Mouse (Mus musculus) lung, postnatal 0 days (tissue): ENCODE measurements around the gene Pxdn. TPM values are rescaled to one million over a fixed set of nuclear protein-coding genes. Genes with fewer than 3 reads are reported as not detected.

ENCODE experiments used
- ATAC-seq: fragments of 200-750 bp; cut with Nextera tagmentation; 2 replicates; pipeline ENCODE4 v1.8.0; 2017; ENCODE audit warnings: moderate library complexity
- DNase-seq: peaks from one replicate; pipeline ENCODE4 v3.0.0-alpha.2; 2016; ENCODE audit warnings: low spot score
- H3K27ac ChIP-seq: fragments of 300-500 bp; sonication (generic); 2 replicates; pipeline ENCODE4 v1.5.1; 2014; ENCODE audit warnings: antibody characterized with exemption, mild to moderate bottlenecking, low read length, mixed read lengths
- H3K27me3 ChIP-seq: fragments of 300-500 bp; sonication (generic); replicated peaks from 2 replicates; pipeline ENCODE4 v1.6.1; 2014; ENCODE audit warnings: low read length, mixed read lengths; ENCODE audit not compliant: insufficient read depth
- H3K36me3 ChIP-seq: fragments of 300-500 bp; sonication (generic); 2 replicates; pipeline ENCODE4 v1.6.1; 2014; ENCODE audit warnings: low read length, mixed read lengths; ENCODE audit not compliant: insufficient read depth
- H3K4me1 ChIP-seq: fragments of 300-500 bp; sonication (generic); 2 replicates; pipeline ENCODE4 v1.6.1; 2014; ENCODE audit warnings: antibody characterized with exemption, low read depth, low read length, mixed read lengths; ENCODE audit not compliant: insufficient read depth
- H3K4me2 ChIP-seq: fragments of 300-500 bp; sonication (generic); replicated peaks from 2 replicates; pipeline ENCODE4 v1.6.1; 2014; ENCODE audit warnings: low read depth, mild to moderate bottlenecking, low read length, moderate library complexity, mixed read lengths
- H3K4me3 ChIP-seq: fragments of 300-500 bp; sonication (generic); 2 replicates; pipeline ENCODE4 v1.5.1; 2014; ENCODE audit warnings: low read depth, low read length
- H3K9ac ChIP-seq: fragments of 300-500 bp; sonication (generic); replicated peaks from 2 replicates; pipeline ENCODE4 v1.6.1; 2014; ENCODE audit warnings: low read depth, mild to moderate bottlenecking
- H3K9me3 ChIP-seq: fragments of 300-500 bp; sonication (generic); 2 replicates; pipeline ENCODE4 v1.6.1; 2016; ENCODE audit warnings: low read length, mixed read lengths
- CTCF ChIP-seq: IDR thresholded peaks from 2 replicates; pipeline ENCODE4 v1.5.1; 2016; ENCODE audit warnings: antibody characterized with exemption, mild to moderate bottlenecking
- EP300 ChIP-seq: IDR thresholded peaks from 2 replicates; pipeline ENCODE4 v1.6.1; 2016; ENCODE audit warnings: antibody characterized with exemption, mild to moderate bottlenecking, control low read depth
- WGBS: fragments of 180-500 bp; shearing (Covaris S2); extraction: QIAGEN DNeasy Blood & Tissue Kit; methylation state at CpG from one replicate; pipeline ENCODE4 v1.1.7; 2014; 5-methylcytosine and 5-hydroxymethylcytosine counted together
- polyA plus RNA-seq: library from polyadenylated mRNA; unstranded; fragments of >200 nt; fragmentation: Nextera tagmentation; extraction: Ambion mirVana; gene quantifications from 2 replicates; pipeline ENCODE4 v1.2.1, GENCODE M21; 2015

The Pxdn gene
- polyA plus RNA-seq, 1 experiment from 2014 or later, result 56.1 TPM

DNA sequence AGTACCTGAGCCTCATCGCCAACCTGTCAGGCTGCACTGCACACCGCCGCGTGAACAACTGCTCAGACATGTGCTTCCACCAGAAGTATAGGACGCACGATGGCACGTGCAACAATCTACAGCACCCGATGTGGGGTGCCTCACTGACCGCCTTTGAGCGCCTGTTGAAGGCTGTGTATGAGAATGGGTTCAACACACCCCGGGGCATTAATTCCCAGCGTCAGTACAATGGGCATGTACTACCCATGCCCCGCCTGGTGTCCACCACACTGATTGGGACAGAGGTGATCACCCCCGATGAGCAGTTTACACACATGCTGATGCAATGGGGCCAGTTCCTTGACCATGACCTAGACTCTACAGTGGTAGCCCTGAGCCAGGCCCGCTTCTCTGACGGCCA lies 64.5 kb downstream of the Pxdn start:
- Histone ChIP-seq H3K9ac (no peak overlapping the region), H3K27me3 (no peaks in the 10 kb centered on the region), H3K27ac (no peak overlapping the region), H3K4me2 (no peak overlapping the region), H3K9me3 (no peaks in the 10 kb centered on the region), H3K36me3 (peaks cover 15% of the 10 kb centered on the region), H3K4me1 (no peaks in the 10 kb centered on the region), H3K4me3 (no peak overlapping the region)
- WGBS, result 98% methylated on average over 16 of the region's 16 CpGs
- DNase-seq, result no peak
- TF ChIP-seq EP300 (no peak), CTCF (no peak)
- no peak for ATAC-seq

DNA sequence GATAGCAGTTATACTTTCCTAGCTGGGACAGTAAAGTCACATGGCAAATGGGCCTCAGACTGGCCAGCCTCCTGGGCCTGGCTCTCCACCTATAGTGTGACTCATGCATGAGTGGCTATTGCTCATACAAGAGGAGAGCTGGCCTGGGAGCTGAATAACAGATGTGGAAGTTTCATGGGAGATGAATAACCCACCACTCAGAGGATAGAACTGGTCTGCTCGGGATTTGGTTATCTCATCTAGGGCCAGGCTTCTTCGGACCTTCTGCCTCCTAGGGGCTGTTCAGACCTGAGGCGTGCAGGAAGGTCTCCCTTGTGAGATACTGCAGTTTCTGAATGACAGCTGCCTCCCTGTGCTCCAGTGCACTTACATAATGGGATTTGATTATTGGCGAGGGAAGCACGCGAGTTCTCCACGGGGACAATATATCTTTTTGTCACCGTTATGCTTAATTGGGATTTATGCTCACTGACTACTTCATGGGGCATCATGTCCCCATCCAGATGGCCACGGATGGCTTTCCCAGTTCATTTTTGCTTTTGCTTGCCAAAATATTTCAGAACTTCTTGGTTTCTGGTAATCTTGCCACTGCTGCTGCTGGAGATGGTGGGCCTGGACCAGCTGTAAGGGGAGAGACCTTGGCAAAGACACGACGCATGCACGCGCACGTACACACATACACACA lies 66.4 kb downstream of the Pxdn start:
- Histone ChIP-seq H3K4me1 (no peaks in the 10 kb centered on the region), H3K4me2 (no peak overlapping the region), H3K9ac (no peak overlapping the region), H3K9me3 (no peaks in the 10 kb centered on the region), H3K27me3 (no peaks in the 10 kb centered on the region), H3K4me3 (no peak overlapping the region), H3K36me3 (peaks cover 21% of the 10 kb centered on the region), H3K27ac (no peak overlapping the region)
- 81% methylated on average over 14 of the region's 14 CpGs for WGBS
- DNase-seq (no peak), ATAC-seq (peak; percentile 65)
- TF ChIP-seq CTCF, result no peak
- no peak for TF ChIP-seq EP300

DNA sequence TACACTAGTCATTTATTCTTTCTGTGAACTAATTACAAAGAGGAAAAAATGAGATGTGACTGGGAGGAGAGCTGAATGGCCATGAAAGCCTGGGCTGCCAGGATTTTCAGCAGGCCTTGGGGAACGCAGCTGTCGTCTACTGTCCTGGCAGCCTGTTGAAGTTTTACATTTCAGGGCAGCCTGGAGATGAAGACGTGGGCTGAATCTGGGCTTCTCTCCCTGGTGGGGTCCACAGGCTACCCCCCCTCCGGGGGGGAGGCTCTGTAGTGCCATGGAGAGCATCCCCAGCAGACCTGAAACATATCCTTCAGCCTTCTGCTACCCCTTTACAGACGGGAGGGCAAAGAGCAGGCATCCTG lies 66.9 kb downstream of the Pxdn start:
- ATAC-seq (no peak), DNase-seq (no peak)
- peaks cover 21% of the 10 kb centered on the region for H3K36me3 ChIP-seq
- no peak overlapping the region for H3K9ac ChIP-seq
- no peak for TF ChIP-seq EP300
- no peak for TF ChIP-seq CTCF
- no peak overlapping the region for H3K27ac ChIP-seq
- H3K4me2 ChIP-seq, result no peak overlapping the region
- no peaks in the 10 kb centered on the region for H3K9me3 ChIP-seq
- WGBS, result 91% methylated on average over 5 of the region's 5 CpGs
- no peaks in the 10 kb centered on the region for H3K27me3 ChIP-seq
- H3K4me1 ChIP-seq, result no peaks in the 10 kb centered on the region
- H3K4me3 ChIP-seq, result no peak overlapping the region

DNA sequence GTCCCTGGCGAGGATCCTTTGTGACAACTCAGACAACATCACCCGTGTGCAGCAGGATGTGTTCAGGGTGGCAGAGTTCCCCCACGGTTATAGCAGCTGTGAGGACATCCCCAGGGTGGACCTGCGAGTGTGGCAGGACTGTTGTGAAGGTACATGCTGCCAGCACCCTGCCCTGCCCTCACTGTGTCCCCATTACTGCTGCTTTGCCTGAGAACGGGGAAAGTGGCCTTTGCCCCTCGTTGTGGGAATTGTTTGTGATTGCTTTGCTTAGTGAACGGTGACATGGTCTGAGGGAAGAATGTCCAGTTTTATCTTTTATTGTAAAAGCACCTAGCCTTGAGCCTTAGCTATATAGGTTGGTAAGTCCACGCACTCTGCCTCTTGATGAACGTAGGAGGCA lies 69.2 kb downstream of the Pxdn start:
- WGBS, result 78% methylated on average over 9 of the region's 9 CpGs
- Histone ChIP-seq H3K9me3 (no peaks in the 10 kb centered on the region), H3K27ac (no peak overlapping the region), H3K27me3 (no peaks in the 10 kb centered on the region), H3K4me3 (no peak overlapping the region), H3K9ac (no peak overlapping the region), H3K4me2 (no peak overlapping the region), H3K36me3 (peaks cover 16% of the 10 kb centered on the region; the same call in 1 of the 2 replicates), H3K4me1 (no peaks in the 10 kb centered on the region)
- TF ChIP-seq CTCF (no peak), EP300 (no peak)
- DNase-seq, result no peak
- no peak for ATAC-seq

DNA sequence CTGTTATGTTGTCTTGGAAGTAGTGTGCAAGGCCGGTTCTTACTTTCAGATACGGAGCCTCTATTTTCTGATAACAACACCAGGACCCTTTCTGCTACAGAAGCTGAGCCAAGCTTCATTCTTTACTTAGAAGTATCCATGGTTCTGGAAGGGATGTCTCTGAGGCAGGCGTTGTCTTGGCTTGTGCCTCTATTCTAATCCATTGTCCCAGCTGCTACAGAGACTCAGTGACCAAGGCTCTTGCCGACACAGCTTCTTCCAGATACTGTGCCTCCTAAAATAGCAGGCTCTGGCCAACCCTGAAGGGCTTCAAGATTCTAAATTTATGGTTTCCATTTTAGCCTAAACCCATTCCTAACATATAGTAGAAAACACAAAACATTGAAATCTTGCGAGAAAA lies 71.3 kb downstream of the Pxdn start:
- no peaks in the 10 kb centered on the region for H3K27me3 ChIP-seq
- WGBS, result 89% methylated on average over 5 of the region's 5 CpGs
- H3K4me1 ChIP-seq, result no peaks in the 10 kb centered on the region
- H3K9me3 ChIP-seq, result no peaks in the 10 kb centered on the region
- no peak for ATAC-seq
- no peak for DNase-seq
- H3K27ac ChIP-seq, result no peak overlapping the region
- no peak for TF ChIP-seq EP300
- no peak for TF ChIP-seq CTCF
- H3K9ac ChIP-seq, result no peak overlapping the region
- H3K36me3 ChIP-seq, result peaks cover 23% of the 10 kb centered on the region; the same call in 1 of the 2 replicates
- H3K4me2 ChIP-seq, result no peak overlapping the region
- H3K4me3 ChIP-seq, result no peak overlapping the region

DNA sequence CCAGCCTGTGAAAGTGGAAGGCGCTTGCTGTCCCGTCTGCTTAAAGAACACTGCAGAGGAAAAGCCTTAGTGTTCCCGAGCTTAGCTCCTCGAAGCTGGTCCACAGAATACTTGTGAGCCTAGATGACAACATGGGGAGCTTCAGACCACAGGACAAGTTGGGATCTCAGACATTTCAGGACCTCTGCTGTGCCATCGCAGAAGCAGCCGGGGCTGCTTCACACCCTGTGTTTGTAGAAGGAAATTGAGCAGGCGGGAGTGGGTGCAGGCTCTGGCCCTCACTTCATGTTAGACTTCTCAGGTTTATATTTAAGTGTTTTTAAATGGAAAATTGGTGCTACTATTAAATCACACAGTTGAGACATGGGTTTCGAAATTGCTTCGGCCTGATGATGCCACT lies 78.1 kb downstream of the Pxdn start:
- no peak for ATAC-seq
- H3K36me3 ChIP-seq, result peaks cover 21% of the 10 kb centered on the region; the same call in 1 of the 2 replicates

More for the DNA sequence above, 78.1 kb downstream of the Pxdn start:
- DNase-seq, result no peak
- Histone ChIP-seq H3K9ac (no peak overlapping the region), H3K27ac (no peak overlapping the region), H3K4me1 (no peaks in the 10 kb centered on the region), H3K27me3 (no peaks in the 10 kb centered on the region), H3K4me3 (no peak overlapping the region), H3K9me3 (no peaks in the 10 kb centered on the region), H3K4me2 (no peak overlapping the region)
- WGBS, result 83% methylated on average over 9 of the region's 9 CpGs
- TF ChIP-seq EP300, result no peak
- no peak for TF ChIP-seq CTCF
